Mouse (Mus musculus): Measurements from ENCODE around the gene Ankrd11. TPM values are rescaled to one million over a fixed set of nuclear protein-coding genes. Genes with fewer than 3 reads are reported as not detected.

The Ankrd11 gene
- polyA plus RNA-seq, 1 experiment from 2014 or later, result 55.0 TPM

- DNase-seq (ENCODE audit: low spot score) (no peak), ATAC-seq (ENCODE audit: low read depth) (no peak)
- no peaks in the 10 kb centered on the region for H3K4me1 ChIP-seq (ENCODE audit: control insufficient read depth, insufficient read depth, low read length)
- no peak overlapping the region for H3K9ac ChIP-seq (ENCODE audit: low read depth, low read length)
- H3K27ac ChIP-seq (replicated peaks; ENCODE audit: low read depth, low read length), result no peak overlapping the region
- 85% methylated on average over 12 of the region's 12 CpGs for WGBS
- peaks cover 98% of the 10 kb centered on the region for H3K36me3 ChIP-seq (ENCODE audit: control insufficient read depth, insufficient read depth, low read length)
- H3K27me3 ChIP-seq (replicated peaks; ENCODE audit: control insufficient read depth, insufficient read depth, low read length), result no peaks in the 10 kb centered on the region
- H3K4me2 ChIP-seq (ENCODE audit: low read depth, low read length), result no peak overlapping the region
- no peak overlapping the region for H3K4me3 ChIP-seq (ENCODE audit: low read depth, low read length)
- H3K9me3 ChIP-seq (ENCODE audit: control insufficient read depth, low read length), result no peaks in the 10 kb centered on the region
Measured at GRCm38 (mm10) chr8:122891440-122891839, 150.6 kb downstream of the Ankrd11 start.

- WGBS, result 88% methylated on average over 10 of the region's 10 CpGs
- Histone ChIP-seq H3K4me3 (ENCODE audit: low read depth, low read length) (no peak overlapping the region), H3K9me3 (ENCODE audit: control insufficient read depth, low read length) (no peaks in the 10 kb centered on the region), H3K4me1 (ENCODE audit: control insufficient read depth, insufficient read depth, low read length) (no peaks in the 10 kb centered on the region), H3K9ac (ENCODE audit: low read depth, low read length) (no peak overlapping the region), H3K27ac (replicated peaks; ENCODE audit: low read depth, low read length) (no peak overlapping the region), H3K27me3 (replicated peaks; ENCODE audit: control insufficient read depth, insufficient read depth, low read length) (no peaks in the 10 kb centered on the region), H3K4me2 (ENCODE audit: low read depth, low read length) (no peak overlapping the region), H3K36me3 (ENCODE audit: control insufficient read depth, insufficient read depth, low read length) (peaks cover 78% of the 10 kb centered on the region)
- ATAC-seq (ENCODE audit: low read depth) (no peak), DNase-seq (ENCODE audit: low spot score) (no peak)
Measured at GRCm38 (mm10) chr8:122883671-122884070, 158.4 kb downstream of the Ankrd11 start.

DNA sequence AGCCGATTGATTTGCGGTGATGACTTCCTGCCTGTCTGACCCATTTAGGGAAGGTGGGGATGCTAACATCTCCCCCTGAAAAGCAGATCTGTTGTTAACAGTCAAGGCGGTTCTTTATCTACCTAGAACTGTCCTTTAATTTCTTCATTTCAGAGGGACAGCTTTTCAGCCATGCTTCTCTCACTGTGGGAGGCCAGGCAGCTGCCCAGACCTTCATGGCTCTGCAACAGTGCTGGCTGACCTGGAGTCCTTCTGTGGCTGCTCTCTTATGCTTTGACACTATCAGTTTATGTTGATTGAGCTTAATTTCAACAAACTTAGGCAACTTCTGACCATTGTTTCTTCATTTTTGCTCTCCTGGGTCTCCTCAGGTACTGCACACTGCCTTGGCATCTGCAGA lies 161.8 kb downstream of the Ankrd11 start:
- 37% methylated on average over 3 of the region's 3 CpGs for WGBS
- peaks cover 44% of the 10 kb centered on the region for H3K36me3 ChIP-seq (ENCODE audit: control insufficient read depth, insufficient read depth, low read length)
- H3K4me1 ChIP-seq (ENCODE audit: control insufficient read depth, insufficient read depth, low read length), result peaks cover under 1% of the 10 kb centered on the region; the same call in 1 of the 2 replicates
- no peak overlapping the region for H3K9ac ChIP-seq (ENCODE audit: low read depth, low read length)
- H3K4me2 ChIP-seq (ENCODE audit: low read depth, low read length), result no peak overlapping the region
- H3K27me3 ChIP-seq (replicated peaks; ENCODE audit: control insufficient read depth, insufficient read depth, low read length), result no peaks in the 10 kb centered on the region
- ATAC-seq (ENCODE audit: low read depth), result no peak
- no peak for DNase-seq (ENCODE audit: low spot score)
- no peaks in the 10 kb centered on the region for H3K9me3 ChIP-seq (ENCODE audit: control insufficient read depth, low read length)
- H3K4me3 ChIP-seq (ENCODE audit: low read depth, low read length), result no peak overlapping the region
- no peak overlapping the region for H3K27ac ChIP-seq (replicated peaks; ENCODE audit: low read depth, low read length)

DNA sequence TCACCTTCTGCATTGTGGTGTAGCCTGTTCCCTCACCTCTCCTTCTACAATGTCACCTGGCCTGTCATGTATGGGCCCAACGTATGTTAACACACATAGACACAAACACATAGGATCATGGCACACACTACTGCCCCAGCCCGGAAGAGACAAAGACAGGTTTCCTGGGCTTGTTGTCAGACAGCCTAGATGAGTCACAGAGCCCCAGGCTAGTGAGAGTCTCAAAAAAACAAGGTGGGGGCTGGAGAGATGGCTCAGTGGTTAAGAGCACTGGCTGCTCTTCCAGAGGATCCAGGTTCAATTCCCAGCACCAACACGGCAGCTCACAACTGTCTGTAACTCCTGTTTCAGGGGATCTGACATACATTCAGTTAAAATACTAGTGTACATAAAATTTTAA lies 163.8 kb downstream of the Ankrd11 start:
- Histone ChIP-seq H3K9me3 (ENCODE audit: control insufficient read depth, low read length) (no peaks in the 10 kb centered on the region), H3K4me2 (ENCODE audit: low read depth, low read length) (no peak overlapping the region), H3K27ac (replicated peaks; ENCODE audit: low read depth, low read length) (no peak overlapping the region), H3K4me3 (ENCODE audit: low read depth, low read length) (no peak overlapping the region), H3K9ac (ENCODE audit: low read depth, low read length) (no peak overlapping the region), H3K36me3 (ENCODE audit: control insufficient read depth, insufficient read depth, low read length) (peaks cover 23% of the 10 kb centered on the region; the same call in 1 of the 2 replicates), H3K4me1 (ENCODE audit: control insufficient read depth, insufficient read depth, low read length) (peaks cover 5% of the 10 kb centered on the region; the same call in 1 of the 2 replicates), H3K27me3 (replicated peaks; ENCODE audit: control insufficient read depth, insufficient read depth, low read length) (no peaks in the 10 kb centered on the region)
- DNase-seq (ENCODE audit: low spot score), result no peak
- ATAC-seq (ENCODE audit: low read depth), result no peak
- WGBS, result 89% methylated on average over 3 of the region's 3 CpGs

- Histone ChIP-seq H3K27me3 (replicated peaks; ENCODE audit: control insufficient read depth, insufficient read depth, low read length) (no peaks in the 10 kb centered on the region), H3K27ac (replicated peaks; ENCODE audit: low read depth, low read length) (no peak overlapping the region), H3K9me3 (ENCODE audit: control insufficient read depth, low read length) (no peaks in the 10 kb centered on the region), H3K4me3 (ENCODE audit: low read depth, low read length) (no peak overlapping the region), H3K4me1 (ENCODE audit: control insufficient read depth, insufficient read depth, low read length) (peaks cover 5% of the 10 kb centered on the region; the same call in 1 of the 2 replicates), H3K4me2 (ENCODE audit: low read depth, low read length) (no peak overlapping the region), H3K36me3 (ENCODE audit: control insufficient read depth, insufficient read depth, low read length) (no peaks in the 10 kb centered on the region), H3K9ac (ENCODE audit: low read depth, low read length) (no peak overlapping the region)
- WGBS, result 53% methylated on average over 5 of the region's 5 CpGs
- ATAC-seq (ENCODE audit: low read depth) (no peak), DNase-seq (ENCODE audit: low spot score) (no peak)
Measured at GRCm38 (mm10) chr8:122875186-122875585, 166.9 kb downstream of the Ankrd11 start.

DNA sequence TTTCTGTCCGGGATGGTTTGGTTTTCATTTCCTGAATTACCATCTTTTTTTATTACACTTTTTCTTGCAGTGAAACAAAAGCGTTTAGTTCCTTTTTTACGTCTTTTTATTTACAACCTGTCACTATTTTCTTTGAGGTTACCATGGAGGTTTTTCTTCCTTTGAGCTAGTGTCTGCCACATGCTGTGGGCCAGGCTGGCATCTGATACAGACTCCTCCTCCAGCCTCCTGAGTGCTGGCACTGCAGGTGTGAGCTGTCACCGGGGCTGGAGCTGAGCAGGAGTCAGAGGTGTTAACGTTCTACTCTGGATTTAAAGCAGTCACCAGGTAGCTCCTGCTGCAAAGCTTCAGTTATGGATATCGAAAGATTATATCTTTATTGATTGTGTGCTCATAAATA lies 168.9 kb downstream of the Ankrd11 start:
- Histone ChIP-seq H3K4me2 (ENCODE audit: low read depth, low read length) (no peak overlapping the region), H3K4me1 (ENCODE audit: control insufficient read depth, insufficient read depth, low read length) (peaks cover 5% of the 10 kb centered on the region; the same call in 1 of the 2 replicates), H3K9me3 (ENCODE audit: control insufficient read depth, low read length) (no peaks in the 10 kb centered on the region), H3K27ac (replicated peaks; ENCODE audit: low read depth, low read length) (no peak overlapping the region), H3K36me3 (ENCODE audit: control insufficient read depth, insufficient read depth, low read length) (no peaks in the 10 kb centered on the region), H3K9ac (ENCODE audit: low read depth, low read length) (no peak overlapping the region), H3K27me3 (replicated peaks; ENCODE audit: control insufficient read depth, insufficient read depth, low read length) (no peaks in the 10 kb centered on the region), H3K4me3 (ENCODE audit: low read depth, low read length) (no peak overlapping the region)
- DNase-seq (ENCODE audit: low spot score) (no peak), ATAC-seq (ENCODE audit: low read depth) (no peak)
- 48% methylated on average over 6 of the region's 6 CpGs for WGBS

GRCm38 (mm10) chr8:122871663-122872062 lies 170.4 kb downstream of the Ankrd11 start:
- DNase-seq (ENCODE audit: low spot score), result no peak
- H3K36me3 ChIP-seq (ENCODE audit: control insufficient read depth, insufficient read depth, low read length), result no peaks in the 10 kb centered on the region
- H3K9ac ChIP-seq (ENCODE audit: low read depth, low read length), result no peak overlapping the region
- H3K27ac ChIP-seq (replicated peaks; ENCODE audit: low read depth, low read length), result no peak overlapping the region
- H3K4me1 ChIP-seq (ENCODE audit: control insufficient read depth, insufficient read depth, low read length), result peaks cover 5% of the 10 kb centered on the region; the same call in 1 of the 2 replicates
- no peaks in the 10 kb centered on the region for H3K27me3 ChIP-seq (replicated peaks; ENCODE audit: control insufficient read depth, insufficient read depth, low read length)
- ATAC-seq (ENCODE audit: low read depth), result no peak
- H3K4me2 ChIP-seq (ENCODE audit: low read depth, low read length), result no peak overlapping the region
- H3K9me3 ChIP-seq (ENCODE audit: control insufficient read depth, low read length), result no peaks in the 10 kb centered on the region
- no peak overlapping the region for H3K4me3 ChIP-seq (ENCODE audit: low read depth, low read length)
- 74% methylated on average over 9 of the region's 9 CpGs for WGBS

DNA sequence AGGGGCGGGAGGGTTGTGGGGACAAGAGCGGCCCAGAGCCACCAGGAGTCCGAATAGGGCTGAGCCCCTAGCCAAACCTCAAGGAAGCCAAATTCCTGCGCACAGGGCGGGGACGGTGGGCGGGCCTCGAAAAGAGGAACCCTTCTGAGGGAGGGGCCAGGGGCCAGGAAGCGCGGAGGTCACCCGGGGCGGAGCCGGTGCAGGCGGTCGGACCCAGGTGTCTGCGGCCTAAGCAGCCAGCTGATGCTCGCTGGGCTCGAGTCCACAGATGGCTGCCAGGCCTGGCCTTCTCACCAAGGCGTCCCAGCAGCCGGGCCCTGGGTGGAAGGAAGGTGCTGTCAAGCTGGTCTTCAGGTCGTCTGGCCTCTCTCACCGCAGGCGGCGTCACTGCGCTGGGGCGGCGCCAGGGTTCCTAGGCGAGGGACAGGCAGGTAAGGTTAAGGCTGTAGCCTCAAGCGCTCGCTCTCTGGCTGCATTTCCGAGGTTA lies 171.7 kb downstream of the Ankrd11 start:
- DNase-seq (ENCODE audit: low spot score) (peak; percentile 37), ATAC-seq (ENCODE audit: low read depth) (peak; percentile 27; the same call in 1 of the 2 replicates)
- 24% methylated on average over 19 of the region's 31 CpGs for WGBS
- Histone ChIP-seq H3K27me3 (replicated peaks; ENCODE audit: control insufficient read depth, insufficient read depth, low read length) (no peaks in the 10 kb centered on the region), H3K9me3 (ENCODE audit: control insufficient read depth, low read length) (peaks cover 8% of the 10 kb centered on the region; the same call in 1 of the 2 replicates), H3K27ac (replicated peaks; ENCODE audit: low read depth, low read length) (no peak overlapping the region), H3K4me3 (ENCODE audit: low read depth, low read length) (peak overlapping the region; percentile 23), H3K4me2 (ENCODE audit: low read depth, low read length) (peak overlapping the region; percentile 46), H3K9ac (ENCODE audit: low read depth, low read length) (peak overlapping the region; percentile 42; the same call in 1 of the 2 replicates), H3K36me3 (ENCODE audit: control insufficient read depth, insufficient read depth, low read length) (no peaks in the 10 kb centered on the region), H3K4me1 (ENCODE audit: control insufficient read depth, insufficient read depth, low read length) (peaks cover 5% of the 10 kb centered on the region; the same call in 1 of the 2 replicates)

DNA sequence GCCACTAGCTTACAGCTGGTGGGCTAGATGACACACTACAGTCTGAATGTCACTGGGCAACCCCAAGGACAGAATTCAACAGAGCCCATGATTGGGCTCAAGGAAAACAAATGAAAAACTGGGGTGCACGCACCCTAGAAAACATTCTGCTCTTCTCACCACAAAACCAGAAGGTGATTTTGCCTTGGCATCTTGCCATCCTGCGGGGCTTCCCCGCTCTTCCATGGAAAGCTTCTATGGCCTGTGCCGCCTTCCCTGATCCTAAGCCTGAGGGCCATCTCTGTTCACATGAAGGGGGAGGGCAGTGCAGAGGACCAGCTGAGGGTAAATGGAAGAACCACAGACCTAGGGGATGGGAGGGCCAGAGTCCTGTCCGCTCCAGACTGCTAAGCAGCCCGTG lies 174.1 kb downstream of the Ankrd11 start:
- Histone ChIP-seq H3K4me1 (ENCODE audit: control insufficient read depth, insufficient read depth, low read length) (no peaks in the 10 kb centered on the region), H3K27me3 (replicated peaks; ENCODE audit: control insufficient read depth, insufficient read depth, low read length) (no peaks in the 10 kb centered on the region), H3K36me3 (ENCODE audit: control insufficient read depth, insufficient read depth, low read length) (no peaks in the 10 kb centered on the region), H3K4me2 (ENCODE audit: low read depth, low read length) (no peak overlapping the region), H3K9me3 (ENCODE audit: control insufficient read depth, low read length) (peaks cover 22% of the 10 kb centered on the region; the same call in 1 of the 2 replicates), H3K27ac (replicated peaks; ENCODE audit: low read depth, low read length) (no peak overlapping the region), H3K9ac (ENCODE audit: low read depth, low read length) (no peak overlapping the region), H3K4me3 (ENCODE audit: low read depth, low read length) (no peak overlapping the region)
- ATAC-seq (ENCODE audit: low read depth) (no peak), DNase-seq (ENCODE audit: low spot score) (no peak)
- WGBS, result 78% methylated on average over 6 of the region's 6 CpGs

All from embryonic facial prominence, embryonic 14.5 days (tissue).